Mouse (Mus musculus) limb, embryonic 12.5 days (tissue): Measurements from ENCODE around the gene Bysl. TPM values are rescaled to one million over a fixed set of nuclear protein-coding genes. Genes with fewer than 3 reads are reported as not detected.
"Not testable (repeated sequence)": the region's sequence is repeated elsewhere in the genome, so short reads cannot be mapped to it uniquely, and the experiment has no call there.

ENCODE experiments used
- ATAC-seq: fragments of 200-750 bp; cut with Nextera tagmentation; 2 replicates; pipeline ENCODE4 v1.8.0; 2017; ENCODE audit warnings: low read depth, moderate TSS enrichment; ENCODE audit not compliant: insufficient number of reproducible peaks, insufficient read depth, low FRiP score, low TSS enrichment
- H3K27ac ChIP-seq: fragments of 300-500 bp; sonication (generic); 2 replicates; pipeline ENCODE4 v1.5.1; 2016; ENCODE audit warnings: mild to moderate bottlenecking, moderate library complexity
- H3K27me3 ChIP-seq: fragments of 300-500 bp; sonication (generic); 2 replicates; pipeline ENCODE4 v1.6.1; 2016; ENCODE audit warnings: mild to moderate bottlenecking, moderate library complexity
- H3K36me3 ChIP-seq: fragments of 300-500 bp; sonication (generic); 2 replicates; pipeline ENCODE4 v1.6.1; 2016; ENCODE audit warnings: mild to moderate bottlenecking, moderate library complexity
- H3K4me1 ChIP-seq: fragments of 300-500 bp; sonication (generic); replicated peaks from 2 replicates; pipeline ENCODE4 v1.6.1; 2016
- H3K4me2 ChIP-seq: fragments of 300-500 bp; sonication (generic); 2 replicates; pipeline ENCODE4 v1.6.1; 2016; ENCODE audit warnings: mild to moderate bottlenecking, moderate library complexity
- H3K4me3 ChIP-seq: fragments of 300-500 bp; sonication (generic); replicated peaks from 2 replicates; pipeline ENCODE4 v1.5.1; 2016; ENCODE audit warnings: mild to moderate bottlenecking
- H3K9ac ChIP-seq: fragments of 300-500 bp; sonication (generic); replicated peaks from 2 replicates; pipeline ENCODE4 v1.6.1; 2016; ENCODE audit warnings: mild to moderate bottlenecking, moderate library complexity
- H3K9me3 ChIP-seq: fragments of 300-500 bp; sonication (generic); 2 replicates; pipeline ENCODE4 v1.6.1; 2016; ENCODE audit warnings: mild to moderate bottlenecking, moderate library complexity
- WGBS: fragments of 180-500 bp; shearing (Covaris S2); methylation state at CpG from one replicate; pipeline ENCODE4 v1.1.7; 2016; 5-methylcytosine and 5-hydroxymethylcytosine counted together
- polyA plus RNA-seq: library from polyadenylated mRNA; unstranded; fragments of >200 nt; fragmentation: Nextera tagmentation; extraction: Ambion mirVana; gene quantifications from 2 replicates; pipeline ENCODE4 v1.2.1, GENCODE M21; 2016

The Bysl gene
- polyA plus RNA-seq, 1 experiment from 2014 or later, result 28.3 TPM

DNA sequence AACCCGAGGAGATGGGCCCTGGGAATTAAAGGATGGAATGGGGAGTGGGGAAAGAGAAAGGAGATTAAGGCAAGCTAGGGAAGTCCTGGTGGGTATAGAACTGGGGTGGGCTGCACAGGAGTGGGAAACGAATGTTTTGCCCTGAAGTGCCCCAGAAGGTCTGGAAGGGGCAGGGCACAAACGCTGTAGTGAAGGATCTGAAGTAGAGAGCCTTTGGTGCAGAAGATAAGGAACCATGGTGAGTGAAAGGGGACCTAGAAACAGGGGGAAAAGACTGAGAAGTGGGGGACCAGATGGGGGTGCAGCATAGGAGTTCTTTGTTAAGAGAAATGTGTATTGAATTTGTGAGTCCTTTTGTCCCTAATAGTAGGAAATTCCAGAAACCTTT, 19.4 kb upstream of the Bysl start, which contains the start of gene Usp49:
TSS of gene Usp49 (plus strand) at position 13 of the 388 bp plus-strand sequence.
- H3K27me3 ChIP-seq, result no peaks in the 10 kb centered on the region
- peak within 1 kb of the TSS; percentile 73 for H3K9ac ChIP-seq
- peaks cover 21% of the 10 kb centered on the region for H3K36me3 ChIP-seq
- 0% methylated on average over 3 of the region's 3 CpGs for WGBS
- no peaks in the 10 kb centered on the region for H3K9me3 ChIP-seq
- peaks cover 26% of the 10 kb centered on the region for H3K4me1 ChIP-seq
- peak within 1 kb of the TSS; percentile 92 for H3K4me2 ChIP-seq
- H3K27ac ChIP-seq, result peak within 1 kb of the TSS; percentile 94
- H3K4me3 ChIP-seq, result peak within 1 kb of the TSS; percentile 66
- no peak for ATAC-seq

DNA sequence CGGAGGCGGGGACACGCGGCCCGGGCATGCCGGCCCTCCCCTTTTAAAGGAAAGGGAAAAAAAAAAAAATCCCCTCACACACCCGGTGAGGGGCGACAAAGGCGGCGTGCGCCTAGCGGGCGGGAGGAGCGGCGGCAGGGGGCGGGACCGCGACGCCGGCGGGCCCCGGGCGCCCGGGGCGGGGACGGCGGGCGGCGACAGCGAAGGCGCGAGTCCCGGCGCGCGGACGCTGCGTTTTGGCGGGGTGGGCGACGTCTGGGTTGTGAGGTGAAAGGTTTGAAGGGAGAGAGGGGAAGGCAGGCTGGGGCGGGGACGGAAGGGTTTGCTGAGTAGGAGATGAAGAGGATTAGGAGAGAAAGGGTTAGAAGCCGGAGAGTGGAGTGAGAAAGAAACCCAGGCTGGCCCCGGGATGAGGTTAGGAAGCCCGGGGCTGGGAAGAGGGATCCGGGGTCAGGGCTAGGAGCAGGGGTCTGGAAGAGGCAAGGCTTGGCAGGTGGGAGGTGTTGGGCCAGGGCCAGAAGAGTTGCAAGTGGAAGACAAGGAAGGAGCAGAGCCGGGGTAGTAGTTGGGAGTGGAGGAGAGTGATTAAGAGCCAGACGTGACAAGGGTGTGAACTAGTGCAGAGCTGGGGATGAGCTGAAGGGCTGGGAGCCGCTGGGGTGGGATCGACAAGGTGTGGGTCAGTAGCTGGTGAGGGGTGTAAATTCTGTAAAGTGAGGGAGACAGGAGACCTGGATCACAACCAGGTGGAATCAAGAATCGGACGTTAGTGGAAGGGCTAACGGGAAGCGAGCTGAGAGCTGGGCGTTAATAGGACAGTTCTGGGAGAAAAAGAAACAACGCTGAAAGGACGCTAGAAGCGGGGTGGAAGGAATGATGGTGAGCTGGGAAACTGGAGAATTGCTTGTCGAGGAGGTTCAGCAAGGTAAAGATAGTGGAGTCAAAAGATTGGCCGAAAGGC, 18.7 kb upstream of the Bysl start:
- peak overlapping the region; percentile 94 for H3K27ac ChIP-seq
- peak overlapping the region; percentile 73 for H3K9ac ChIP-seq
- peak overlapping the region; percentile 92 for H3K4me2 ChIP-seq
- under 1% methylated on average over 61 of the region's 61 CpGs for WGBS
- no peak for ATAC-seq
- H3K9me3 ChIP-seq, result no peaks in the 10 kb centered on the region
- peaks cover 22% of the 10 kb centered on the region for H3K36me3 ChIP-seq
- H3K4me1 ChIP-seq, result peaks cover 26% of the 10 kb centered on the region
- H3K27me3 ChIP-seq, result no peaks in the 10 kb centered on the region
- H3K4me3 ChIP-seq, result peak overlapping the region; percentile 66

DNA sequence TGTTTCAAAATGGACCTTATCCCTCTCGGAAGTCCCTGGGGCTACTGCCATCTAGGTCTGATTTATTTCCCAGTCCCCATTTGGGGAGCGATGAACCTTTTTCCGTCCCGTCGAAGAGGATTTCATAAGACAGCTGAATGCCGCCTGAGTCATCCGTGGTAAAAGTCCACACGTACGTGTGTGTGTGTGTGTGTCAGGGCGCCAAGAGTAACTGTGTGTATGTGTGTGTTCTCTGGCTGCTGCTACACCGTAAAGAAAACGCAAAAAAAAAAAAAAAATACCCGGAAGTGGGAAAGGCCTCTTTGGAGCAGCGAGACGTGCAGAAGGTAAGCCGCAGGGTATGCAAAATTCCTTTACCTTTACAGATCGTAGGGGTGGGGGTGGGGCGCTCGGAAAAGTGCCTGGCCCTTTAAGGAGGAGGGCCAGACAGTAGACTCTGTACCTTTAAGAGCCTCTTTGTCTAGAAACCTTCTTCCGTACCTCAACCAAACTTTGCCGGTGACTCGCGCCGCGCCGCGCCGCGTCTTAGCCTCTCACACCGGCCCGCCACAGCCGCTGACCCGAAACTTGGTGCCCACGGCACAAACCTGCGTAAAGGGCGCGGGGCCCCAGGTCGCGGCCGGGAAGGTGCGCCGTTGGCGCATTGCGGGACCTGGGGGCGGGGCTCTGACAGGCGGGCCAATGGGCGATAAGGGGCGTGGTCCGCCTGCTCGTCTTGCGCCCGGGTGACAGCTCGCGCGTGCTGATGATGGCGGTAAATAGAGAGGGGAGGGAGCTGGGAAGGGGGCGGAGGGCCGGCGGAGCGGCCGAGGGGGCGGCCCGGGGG, 17.8 kb upstream of the Bysl start:
- under 1% methylated on average over 63 of the region's 63 CpGs for WGBS
- Histone ChIP-seq H3K4me3 (peak overlapping the region; percentile 66), H3K4me1 (peaks cover 26% of the 10 kb centered on the region), H3K9me3 (0 out of 2 replicates have a peak, but pooled peaks cover 5% of the 10 kb centered on the region), H3K9ac (peak overlapping the region; percentile 73), H3K36me3 (peaks cover 31% of the 10 kb centered on the region), H3K27ac (peak overlapping the region; percentile 94), H3K27me3 (no peaks in the 10 kb centered on the region), H3K4me2 (peak overlapping the region; percentile 92)
- ATAC-seq, result peak; percentile 91

DNA sequence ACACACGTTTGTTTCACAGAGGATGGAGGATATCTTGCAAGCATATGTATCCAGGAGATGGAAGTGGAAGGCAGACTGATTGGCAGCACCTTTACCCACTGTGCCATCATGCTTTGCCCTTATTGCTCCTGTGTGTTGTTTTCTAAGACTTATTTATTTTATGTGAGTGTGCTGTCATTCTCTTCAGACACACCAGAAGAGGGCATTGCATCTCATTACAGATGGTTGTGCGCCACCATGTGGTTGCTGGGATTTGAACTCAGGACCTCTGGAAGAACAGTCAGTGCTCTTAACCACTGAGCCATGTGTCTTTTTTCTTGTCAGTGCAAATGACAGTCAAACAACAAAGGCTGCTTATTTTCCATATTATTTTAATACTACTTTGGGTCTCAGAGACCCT, 16.5 kb upstream of the Bysl start:
- Histone ChIP-seq H3K4me3 (no peak overlapping the region), H3K4me1 (peaks cover 26% of the 10 kb centered on the region), H3K9ac (no peak overlapping the region), H3K9me3 (0 out of 2 replicates have a peak, but pooled peaks cover 6% of the 10 kb centered on the region), H3K4me2 (peak overlapping the region; percentile 92), H3K27ac (peak overlapping the region; percentile 94; the same call in 1 of the 2 replicates), H3K27me3 (no peaks in the 10 kb centered on the region), H3K36me3 (peaks cover 44% of the 10 kb centered on the region)
- 74% methylated on average over 2 of the region's 2 CpGs for WGBS
- no peak for ATAC-seq

DNA sequence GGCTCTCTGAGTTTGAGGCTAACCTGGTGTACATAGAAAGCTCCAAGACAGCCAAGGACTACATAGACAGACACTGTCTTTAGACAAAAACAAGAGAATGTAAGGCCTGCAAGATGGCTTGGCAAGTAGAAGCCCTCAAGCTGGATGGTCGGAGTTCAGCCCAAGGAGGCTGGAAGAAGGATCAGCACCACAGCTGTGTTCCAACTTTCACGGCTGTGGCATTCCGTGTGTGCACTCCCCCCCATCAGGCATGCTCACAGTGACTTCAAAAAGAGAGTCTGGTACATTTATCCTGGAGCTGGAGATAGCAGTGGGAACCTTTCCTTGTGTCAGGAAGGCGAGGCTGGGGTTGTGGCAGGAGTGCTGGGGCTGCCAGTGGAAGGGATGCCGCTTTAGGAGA, 14.7 kb upstream of the Bysl start:
- Histone ChIP-seq H3K4me3 (no peak overlapping the region), H3K27ac (no peak overlapping the region), H3K4me1 (peaks cover 16% of the 10 kb centered on the region), H3K9ac (no peak overlapping the region), H3K4me2 (no peak overlapping the region), H3K9me3 (0 out of 2 replicates have a peak, but pooled peaks cover 6% of the 10 kb centered on the region), H3K27me3 (no peaks in the 10 kb centered on the region), H3K36me3 (peaks cover 61% of the 10 kb centered on the region)
- 90% methylated on average over 5 of the region's 5 CpGs for WGBS
- no peak for ATAC-seq

DNA sequence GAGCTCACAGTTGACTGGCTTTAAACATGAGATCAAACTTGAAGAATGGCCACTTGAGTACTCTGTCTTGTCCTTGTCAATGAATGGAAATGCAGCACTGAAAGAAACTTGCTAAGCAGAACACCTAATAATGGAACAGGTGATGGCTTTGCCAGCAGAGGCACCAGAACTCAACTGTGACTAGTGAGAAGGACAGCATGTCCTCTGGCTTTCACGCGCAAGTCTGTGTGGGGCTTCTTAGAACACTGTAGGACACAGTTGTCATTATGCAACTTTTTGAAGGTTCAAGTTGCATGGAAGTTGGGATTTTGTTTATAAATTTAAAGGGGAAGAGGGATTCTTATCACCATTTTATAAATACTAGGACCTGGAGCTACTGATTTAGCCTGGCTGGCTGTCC, 13.8 kb upstream of the Bysl start:
- no peak for ATAC-seq
- H3K9me3 ChIP-seq, result 0 out of 2 replicates have a peak, but pooled peaks cover 6% of the 10 kb centered on the region
- H3K36me3 ChIP-seq, result peaks cover 67% of the 10 kb centered on the region
- peaks cover 9% of the 10 kb centered on the region; the same call in 1 of the 2 replicates for H3K4me1 ChIP-seq
- no peak overlapping the region for H3K4me3 ChIP-seq
- no peaks in the 10 kb centered on the region for H3K27me3 ChIP-seq
- H3K9ac ChIP-seq, result no peak overlapping the region
- WGBS, result 95% methylated on average over 2 of the region's 2 CpGs
- no peak overlapping the region for H3K4me2 ChIP-seq
- no peak overlapping the region for H3K27ac ChIP-seq

DNA sequence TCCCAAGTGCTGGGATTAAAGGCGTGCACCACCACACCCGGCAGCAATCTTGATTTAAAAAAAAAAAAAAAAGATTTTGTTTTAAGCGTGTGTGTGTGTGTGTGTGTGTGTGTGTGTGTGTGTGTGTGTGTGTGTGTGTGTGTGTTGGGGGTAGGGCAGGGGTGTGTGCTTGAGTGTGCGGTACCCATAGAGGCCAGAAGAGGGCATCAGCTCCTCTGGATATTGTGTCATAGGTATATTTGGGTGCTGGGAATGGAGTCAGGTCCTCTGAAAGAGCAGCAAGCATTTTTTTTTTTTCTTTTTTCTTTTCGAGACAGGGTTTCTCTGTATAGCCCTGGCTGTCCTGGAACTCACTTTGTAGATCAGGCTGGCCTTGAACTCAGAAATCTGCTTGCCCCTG, 13.3 kb upstream of the Bysl start:
- H3K9ac ChIP-seq, H3K27me3 ChIP-seq, H3K4me2 ChIP-seq, H3K4me3 ChIP-seq, H3K27ac ChIP-seq, H3K9me3 ChIP-seq, ATAC-seq, H3K4me1 ChIP-seq: not testable (repeated sequence)
- peaks cover 72% of the 10 kb centered on the region for H3K36me3 ChIP-seq
- WGBS, result 95% methylated on average over 4 of the region's 5 CpGs

DNA sequence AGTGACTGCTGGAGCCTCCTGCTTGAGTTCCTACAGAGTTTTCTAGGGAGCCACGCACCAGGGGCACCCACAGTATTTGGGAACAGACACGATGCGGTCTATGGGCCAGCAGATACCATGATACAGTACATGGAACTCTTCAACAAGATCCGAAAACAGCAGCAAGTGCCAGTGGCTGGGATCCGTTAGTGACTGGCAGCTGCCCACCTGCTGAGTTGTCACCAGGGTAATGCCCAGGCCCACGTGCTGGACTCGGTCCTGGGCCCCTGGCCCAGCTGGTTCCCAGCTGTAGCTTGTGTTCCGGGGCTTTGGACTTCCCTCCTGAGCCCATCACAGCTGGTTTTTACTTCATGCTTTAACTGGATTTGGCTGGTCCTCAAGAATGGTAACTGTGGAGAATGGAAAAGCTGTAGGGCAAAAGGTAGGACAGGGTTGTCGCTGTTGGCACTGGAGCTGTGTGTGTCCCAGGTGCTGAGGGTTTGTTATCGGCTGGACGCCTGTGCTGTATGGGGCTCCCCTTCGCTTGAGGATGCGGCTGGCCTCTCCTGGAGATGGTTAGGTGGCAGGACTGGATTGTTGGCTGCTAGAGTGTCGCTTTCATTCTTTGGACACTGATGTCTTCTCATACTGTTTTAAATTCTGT, 11.7 kb upstream of the Bysl start:
- no peak overlapping the region for H3K9ac ChIP-seq
- no peaks in the 10 kb centered on the region for H3K27me3 ChIP-seq
- peaks cover 86% of the 10 kb centered on the region for H3K36me3 ChIP-seq
- H3K4me2 ChIP-seq, result no peak overlapping the region
- no peak for ATAC-seq
- no peak overlapping the region for H3K27ac ChIP-seq
- H3K4me3 ChIP-seq, result no peak overlapping the region
- H3K4me1 ChIP-seq, result 0 out of 2 replicates have a peak, but pooled peaks cover 3% of the 10 kb centered on the region
- 92% methylated on average over 14 of the region's 14 CpGs for WGBS
- 0 out of 2 replicates have a peak, but pooled peaks cover 6% of the 10 kb centered on the region for H3K9me3 ChIP-seq

DNA sequence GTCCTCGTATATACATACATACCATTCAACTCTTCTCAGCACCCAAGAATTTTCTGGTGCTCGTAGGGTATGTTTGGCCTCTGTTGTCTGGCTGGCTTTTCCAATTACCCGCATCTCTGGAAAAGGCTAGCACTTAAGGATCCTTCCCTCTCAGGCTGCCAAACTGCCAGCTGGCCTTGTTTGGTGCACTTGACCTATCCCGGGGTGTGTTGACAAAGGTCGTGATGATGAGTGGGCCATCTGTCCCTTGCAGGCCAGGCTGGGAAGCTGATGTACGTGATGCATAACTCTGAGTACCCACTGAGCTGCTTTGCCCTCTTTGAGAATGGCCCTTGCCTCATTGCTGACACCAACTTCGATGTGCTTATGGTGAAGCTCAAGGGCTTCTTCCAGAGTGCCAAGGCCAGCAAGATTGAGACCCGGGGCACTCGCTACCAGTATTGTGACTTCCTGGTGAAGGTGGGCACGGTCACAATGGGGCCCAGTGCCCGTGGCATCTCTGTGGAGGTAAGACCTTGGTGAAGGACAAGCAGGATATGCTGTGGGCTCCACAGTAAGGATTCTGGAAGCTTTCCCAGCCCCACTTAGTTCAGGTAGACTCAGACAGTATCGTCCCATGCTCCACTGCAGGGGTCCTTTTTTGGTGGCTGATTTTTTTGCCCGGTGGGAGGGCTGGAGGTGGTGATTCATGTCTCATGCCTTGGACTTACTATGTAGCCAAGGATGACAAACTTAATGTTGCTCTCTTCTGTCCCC, 7.4 kb upstream of the Bysl start:
- Histone ChIP-seq H3K9ac (no peak overlapping the region), H3K27ac (no peak overlapping the region)

DNA sequence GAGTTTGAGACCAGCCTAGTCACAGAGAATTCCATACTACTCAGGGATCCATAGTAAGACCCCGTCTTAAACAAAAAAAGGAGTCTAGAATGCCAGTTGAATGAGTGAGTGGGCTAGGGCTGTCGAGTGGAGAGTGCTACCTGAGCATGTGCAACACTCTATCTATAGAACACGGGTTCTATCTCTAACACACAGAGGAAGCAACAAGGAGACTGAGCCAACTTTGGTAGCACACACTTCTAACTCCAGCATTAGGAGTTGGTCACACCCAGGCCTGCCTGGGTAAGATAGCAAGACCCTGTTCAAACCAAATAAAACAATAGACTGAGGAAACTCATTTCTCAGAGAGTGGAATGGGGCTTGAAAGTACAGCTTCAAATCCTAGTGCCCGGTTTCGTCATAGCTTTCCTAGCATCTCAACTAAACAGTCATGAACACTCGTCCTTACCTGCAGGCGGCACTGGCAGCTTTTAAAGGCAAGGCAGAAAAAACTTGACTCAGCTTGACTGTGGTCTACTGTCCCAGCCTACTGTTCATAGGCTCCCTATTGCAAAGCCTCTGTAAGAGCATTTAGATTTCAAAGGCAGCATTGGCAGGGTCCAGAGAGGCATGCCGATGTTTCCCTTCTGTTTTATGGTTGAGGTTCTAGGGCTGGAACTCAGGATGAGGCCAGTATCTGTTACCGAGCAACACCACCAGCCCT, 6.5 kb upstream of the Bysl start:
- no peaks in the 10 kb centered on the region for H3K9me3 ChIP-seq
- no peak for ATAC-seq
- no peak overlapping the region for H3K4me2 ChIP-seq
- H3K9ac ChIP-seq, result no peak overlapping the region
- no peaks in the 10 kb centered on the region for H3K27me3 ChIP-seq
- peaks cover 89% of the 10 kb centered on the region for H3K36me3 ChIP-seq
- 91% methylated on average over 9 of the region's 9 CpGs for WGBS
- no peak overlapping the region for H3K27ac ChIP-seq
- peaks cover 3% of the 10 kb centered on the region for H3K4me1 ChIP-seq
- no peak overlapping the region for H3K4me3 ChIP-seq

More for the DNA sequence above, 7.4 kb upstream of the Bysl start:
- no peaks in the 10 kb centered on the region for H3K27me3 ChIP-seq
- no peak for ATAC-seq
- no peaks in the 10 kb centered on the region for H3K4me1 ChIP-seq
- H3K36me3 ChIP-seq, result peaks cover 89% of the 10 kb centered on the region
- no peak overlapping the region for H3K4me2 ChIP-seq
- no peak overlapping the region for H3K4me3 ChIP-seq
- H3K9me3 ChIP-seq, result no peaks in the 10 kb centered on the region
- WGBS, result 94% methylated on average over 13 of the region's 13 CpGs
